ENCODE assay signal across 8 mouse cellular contexts in the genomic region with DNA sequence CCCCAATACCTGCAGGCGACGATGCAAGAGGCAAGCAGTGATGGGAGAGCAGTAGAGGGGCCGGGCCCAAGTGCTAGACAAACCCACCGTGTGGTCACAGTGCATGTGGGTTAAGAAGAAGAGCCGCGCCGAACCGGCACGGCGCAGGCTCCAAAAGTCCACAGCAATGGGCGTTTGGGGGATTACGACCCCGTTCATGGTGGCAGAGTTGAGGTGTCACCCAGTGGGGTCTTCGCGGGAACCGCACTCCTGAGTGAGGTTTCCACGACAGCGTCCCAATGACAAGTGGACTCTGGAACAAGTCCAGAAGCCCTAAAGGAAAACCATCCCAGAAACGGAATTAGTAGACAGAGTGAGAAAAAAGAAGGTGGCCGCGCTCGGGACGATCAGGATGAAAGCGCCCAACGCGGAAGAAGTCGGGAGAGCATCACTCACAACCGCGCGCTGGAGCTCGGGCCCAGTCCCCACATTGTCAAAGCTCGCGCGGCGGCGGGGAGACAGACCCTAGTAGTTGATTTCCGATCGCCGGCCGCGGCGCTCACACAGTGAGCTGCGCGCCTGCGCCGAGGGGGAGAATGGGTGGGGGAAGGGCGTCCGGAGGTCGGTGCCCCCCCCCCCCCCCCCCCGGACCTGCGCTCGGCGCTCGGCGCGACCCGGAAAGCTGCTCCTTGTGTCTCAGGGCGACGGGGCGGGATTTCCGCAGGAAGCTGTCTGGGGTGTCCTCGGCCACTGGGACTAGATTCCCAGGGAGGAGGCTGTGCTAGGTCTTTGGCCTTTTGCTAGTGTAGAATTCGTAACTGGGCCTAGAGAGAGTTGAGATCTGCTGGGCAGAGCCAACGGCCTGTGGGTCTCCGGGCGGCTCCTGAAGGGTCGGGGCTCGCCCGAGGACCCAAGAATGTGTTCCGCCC. TPM values are rescaled to one million over a fixed set of nuclear protein-coding genes. Genes with fewer than 3 reads are reported as not detected.
DNase-seq lines count a peak whose midpoint lies in the region; ATAC-seq lines count a peak whose summit lies in the region.

A gene (minus strand): TSS at position 554 of the 908 bp plus-strand sequence.
A gene (plus strand): TSS at position 630 of the 908 bp plus-strand sequence.
A gene (plus strand): TSS at position 683 of the 908 bp plus-strand sequence.

- H3K27me3 ChIP-seq in megakaryocyte, embryonic 14.5 days (replicated peaks): no peaks in the 10 kb centered on the region

- H3K4me1 ChIP-seq in megakaryocyte, embryonic 14.5 days: peaks cover 68% of the 10 kb centered on the region

- no peaks in the 10 kb centered on the region for H3K9me3 ChIP-seq in megakaryocyte, embryonic 14.5 days

- peak within 1 kb of the TSS; percentile 97 for H3K4me3 ChIP-seq in megakaryocyte, embryonic 14.5 days (replicated peaks)

- peak; percentile 89 for ATAC-seq in common myeloid progenitor, adult 5-6 weeks (replicated peaks; ENCODE audit: low read depth, poor library complexity, severe bottlenecking)

- peak; percentile 97 for DNase-seq in ZHBTc4 (ENCODE audit: low read depth, low spot score)
- DNase-seq in gastrocnemius, adult 8-10 months (ENCODE audit: low spot score in 2 of 2): peak; percentile 76 to 86
- DNase-seq in hindlimb bud, embryonic 11.5 days (ENCODE audit: extremely low spot score, low read depth, low spot score): peak; percentile 57
- peak; percentile 71 to 82 for DNase-seq in left cerebral cortex, adult 8-10 months (ENCODE audit: low spot score in 2 of 2)
- peak; percentile 94 to 95 for DNase-seq in right cerebral cortex, postnatal 10 days (ENCODE audit: low spot score in 2 of 2)
- peak; percentile 89 for DNase-seq in urinary bladder, postnatal 25 days (ENCODE audit: low spot score)

- H3K36me3 ChIP-seq in megakaryocyte, embryonic 14.5 days (replicated peaks; ENCODE audit: low read length): peaks cover 65% of the 10 kb centered on the region

RNA-seq across cellular contexts. Expression of the first gene that starts in this region (rescaled TPM):
- 14.7 and 17.2 TPM in 2 replicates for total RNA-seq in common myeloid progenitor, adult 5-6 weeks (2017)
- 1 to 10 TPM; 3.0 to 5.4 (median 4.1) TPM for total RNA-seq in gastrocnemius, adult 8-10 months (2022)
- 1 to 10 TPM; 7.8 to 9.7 (median 9.0) TPM for total RNA-seq in left cerebral cortex, adult 8-10 months (2022)
- 3.1 and 10.5 TPM in 2 replicates for polyA plus RNA-seq in megakaryocyte, embryonic 14.5 days (2012; ENCODE audit: insufficient read depth, low replicate concordance)

RNA-seq across cellular contexts. Expression of the second gene that starts in this region (rescaled TPM):
- total RNA-seq in common myeloid progenitor, adult 5-6 weeks (2017): 15.3 and 17.7 TPM in 2 replicates
- 10 to 100 TPM in 1 of 4 experiments, 1 to 10 TPM in 3; 8.3 to 10.5 (median 9.2) TPM for total RNA-seq in gastrocnemius, adult 8-10 months (2022)
- 10 to 100 TPM; 12.1 to 19.1 (median 14.4) TPM for total RNA-seq in left cerebral cortex, adult 8-10 months (2022)
- polyA plus RNA-seq in megakaryocyte, embryonic 14.5 days (2012; ENCODE audit: insufficient read depth, low replicate concordance): 2.8 and 3.6 TPM in 2 replicates

RNA-seq across cellular contexts. Expression of the third gene that starts in this region (rescaled TPM):
- total RNA-seq in common myeloid progenitor, adult 5-6 weeks (2017): not detected in 2 replicates
- total RNA-seq in gastrocnemius, adult 8-10 months (2022): under 1 TPM in 2 of 4 experiments, not detected in 2; 0.13 TPM
- total RNA-seq in left cerebral cortex, adult 8-10 months (2022): under 1 TPM; 0.19 to 0.27 (median 0.26) TPM
- not detected in 2 replicates for polyA plus RNA-seq in megakaryocyte, embryonic 14.5 days (2012; ENCODE audit: insufficient read depth, low replicate concordance)

Comparison
In these comparisons a context has a peak if more than half of its experiments do, and no peak if none do; other contexts are left out.
1. Peak in every context shown above with its lines: DNase-seq, ATAC-seq and H3K4me3 ChIP-seq.